Mouse (Mus musculus) CD4-positive, CD25-positive, alpha-beta regulatory T cell, adult 4 months (primary cell): ENCODE results near the gene Rnf182. TPM values are rescaled to one million over a fixed set of nuclear protein-coding genes. Genes with fewer than 3 reads are reported as not detected.

Experiments
- ATAC-seq: one replicate; pipeline ENCODE4 v1.8.0; 2017
- polyA plus RNA-seq, 2 experiments: library from polyadenylated mRNA; unstranded; fragments of 100-300 nt; shearing (Covaris generic); gene quantifications; one replicate each; pipeline ENCODE4 v1.2.1; 2017

The Rnf182 gene
- polyA plus RNA-seq, 2 experiments from 2014 or later: not detected

DNA sequence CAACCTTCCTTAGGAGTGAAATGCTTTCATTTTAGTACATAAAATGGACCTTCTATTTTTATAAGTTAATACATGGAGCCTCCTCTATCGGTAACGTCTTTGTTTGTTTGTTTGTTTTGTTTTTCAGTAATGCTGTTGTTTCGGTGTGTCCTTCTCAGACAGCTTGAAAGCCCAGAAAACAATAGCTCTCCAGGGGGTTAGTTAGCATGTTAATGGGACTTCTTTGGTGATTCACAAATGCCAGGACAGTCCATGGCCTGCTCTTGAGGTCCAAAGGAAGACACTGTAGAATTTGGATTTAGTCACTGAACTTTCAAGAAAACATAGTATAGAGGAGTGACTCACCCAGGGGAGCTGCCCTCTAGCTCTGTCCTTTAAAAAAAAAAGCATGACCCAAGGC is 843 bp upstream of the Rnf182 start:
- ATAC-seq: no peak

DNA sequence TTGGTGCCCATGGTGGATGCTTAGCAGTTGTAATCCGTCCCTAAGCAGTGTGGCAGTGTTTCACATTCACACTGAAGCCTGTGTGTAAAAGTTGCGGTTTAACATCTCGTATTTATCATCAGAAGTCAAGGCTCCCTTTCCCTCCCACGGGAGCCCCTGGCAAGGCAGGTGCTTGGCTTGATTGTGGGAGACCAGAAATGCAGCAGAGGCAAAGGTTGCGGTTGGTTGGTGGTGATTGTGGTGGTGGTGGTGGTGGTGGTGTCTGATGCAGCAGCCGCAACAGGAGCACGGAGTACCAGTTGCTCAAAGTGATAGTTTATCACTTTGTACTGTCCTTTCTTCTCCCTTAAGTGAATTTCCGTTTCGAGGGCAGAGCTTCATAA is 325 bp upstream of the Rnf182 start:
- ATAC-seq: peak; percentile 34

GRCm38 (mm10) chr13:43616551-43616950 is 1.0 kb downstream of the Rnf182 start:
- ATAC-seq: no peak

DNA sequence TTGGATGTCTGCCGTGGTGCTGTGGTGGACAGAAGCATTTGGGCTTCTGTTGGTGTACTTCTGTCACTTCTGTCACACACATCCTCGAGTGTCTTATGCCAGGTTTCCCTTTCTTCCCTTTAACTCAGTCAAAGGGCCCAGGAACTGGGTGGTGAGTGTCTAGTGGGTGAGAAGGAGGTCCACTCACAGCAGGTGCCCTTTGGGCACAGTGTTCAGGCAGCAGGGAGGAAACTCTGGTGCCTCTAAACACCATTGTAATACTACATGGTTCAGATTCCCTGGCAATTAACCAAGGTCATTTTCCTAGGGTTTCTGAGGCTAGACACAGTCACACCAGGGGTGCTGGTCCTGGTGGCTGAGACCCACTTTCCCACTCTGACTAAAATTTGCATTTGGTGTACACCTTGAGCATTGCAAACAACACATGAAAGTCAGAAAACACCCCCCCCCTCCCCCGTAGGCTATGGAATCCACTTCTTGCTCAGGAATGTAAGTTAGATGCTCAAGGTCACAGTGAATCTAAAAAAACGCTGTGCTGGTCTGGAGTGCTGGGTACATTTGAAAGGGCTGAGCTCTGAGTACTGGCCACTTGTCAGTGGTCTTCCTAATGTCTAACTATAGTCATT is 4.2 kb downstream of the Rnf182 start:
- ATAC-seq: no peak

DNA sequence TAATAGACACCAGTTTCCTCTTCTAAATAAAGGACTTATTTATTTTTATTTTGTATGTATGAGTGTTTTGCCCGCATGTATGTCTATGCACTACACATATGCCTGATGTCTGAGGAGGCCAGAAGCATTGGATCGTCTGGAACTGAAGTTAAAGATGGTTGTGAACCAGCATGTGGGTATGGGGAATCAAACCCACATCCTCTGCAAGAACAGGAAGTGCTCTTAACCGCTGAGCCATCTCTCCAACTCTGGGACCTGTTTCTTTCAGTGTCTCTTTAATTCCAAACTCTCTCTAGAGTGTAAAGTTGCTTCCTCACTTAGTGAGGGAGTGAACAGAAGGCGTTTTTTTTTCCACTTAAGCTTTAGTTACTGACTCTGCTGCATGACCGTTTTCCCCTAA is 12.4 kb downstream of the Rnf182 start:
- ATAC-seq: peak; percentile 68

DNA sequence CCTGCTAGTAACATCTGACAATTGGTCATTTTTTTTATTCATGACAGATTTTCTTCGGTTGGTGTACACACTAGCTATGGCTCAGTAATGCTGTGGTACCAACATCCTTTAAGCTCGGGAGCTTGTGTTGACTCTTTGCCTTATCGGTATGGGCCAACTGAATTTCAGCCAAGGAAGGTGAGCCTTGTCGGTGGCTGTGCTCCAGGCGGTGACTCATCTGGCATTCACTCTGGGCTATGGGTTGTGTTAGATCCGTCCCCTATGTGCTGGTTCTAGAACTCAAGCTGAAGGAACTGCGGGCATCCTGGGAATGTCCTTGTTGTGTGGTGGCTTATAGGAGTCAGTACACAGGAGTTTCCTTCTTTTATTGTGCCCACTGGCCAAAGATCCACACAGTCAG is 14.3 kb downstream of the Rnf182 start:
- no peak for ATAC-seq

GRCm38 (mm10) chr13:43631266-43631665 is 15.8 kb downstream of the Rnf182 start:
- no peak for ATAC-seq

DNA sequence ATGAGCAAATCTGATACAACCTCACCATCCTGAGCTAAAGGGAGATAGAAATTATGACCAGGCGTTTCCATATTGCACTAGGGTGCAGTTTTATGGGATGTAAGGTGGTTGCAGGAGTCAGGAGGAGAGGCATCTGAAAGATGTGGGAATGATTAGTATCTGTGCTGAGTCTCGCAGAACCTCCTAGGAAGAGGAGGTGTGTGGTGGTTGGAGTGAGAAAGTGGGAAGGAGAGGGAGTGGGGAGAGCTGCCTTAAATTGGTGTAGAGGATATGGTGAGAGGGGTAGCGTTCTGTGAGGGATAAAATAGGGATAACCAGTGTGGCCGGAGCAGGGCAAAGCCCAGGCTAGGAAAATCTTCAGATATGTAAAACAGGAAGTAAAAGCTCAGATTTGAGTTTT is 17.5 kb downstream of the Rnf182 start:
- ATAC-seq: no peak

GRCm38 (mm10) chr13:43637720-43638119 is 22.2 kb downstream of the Rnf182 start:
- no peak for ATAC-seq

DNA sequence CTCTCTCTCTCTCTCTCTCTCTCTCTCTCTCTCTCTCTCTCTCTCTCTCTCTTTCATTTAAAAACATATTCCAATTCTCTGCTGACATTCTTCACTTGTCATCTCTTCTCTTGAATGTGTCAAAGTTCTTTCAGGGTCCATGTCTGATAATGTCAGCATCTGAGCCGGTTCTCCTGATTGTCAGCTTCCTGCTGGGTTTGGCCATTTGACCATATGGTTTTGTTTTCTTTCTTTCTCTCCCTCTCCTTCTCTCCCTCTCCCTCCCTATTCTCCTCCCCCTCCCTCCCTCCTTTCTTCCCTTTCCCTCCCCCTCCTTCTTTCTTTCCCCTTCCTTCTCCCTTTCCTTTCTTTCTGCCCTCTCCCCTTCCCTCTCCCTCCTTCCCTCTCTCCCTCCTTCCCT is 29.5 kb downstream of the Rnf182 start:
- no peak for ATAC-seq

GRCm38 (mm10) chr13:43648556-43648955 is 33.0 kb downstream of the Rnf182 start:
- no peak for ATAC-seq

GRCm38 (mm10) chr13:43651277-43651676 is 35.8 kb downstream of the Rnf182 start:
- no peak for ATAC-seq

GRCm38 (mm10) chr13:43654091-43654490 is 38.6 kb downstream of the Rnf182 start:
- ATAC-seq: no peak

GRCm38 (mm10) chr13:43663225-43663624 is 47.7 kb downstream of the Rnf182 start:
- no peak for ATAC-seq

DNA sequence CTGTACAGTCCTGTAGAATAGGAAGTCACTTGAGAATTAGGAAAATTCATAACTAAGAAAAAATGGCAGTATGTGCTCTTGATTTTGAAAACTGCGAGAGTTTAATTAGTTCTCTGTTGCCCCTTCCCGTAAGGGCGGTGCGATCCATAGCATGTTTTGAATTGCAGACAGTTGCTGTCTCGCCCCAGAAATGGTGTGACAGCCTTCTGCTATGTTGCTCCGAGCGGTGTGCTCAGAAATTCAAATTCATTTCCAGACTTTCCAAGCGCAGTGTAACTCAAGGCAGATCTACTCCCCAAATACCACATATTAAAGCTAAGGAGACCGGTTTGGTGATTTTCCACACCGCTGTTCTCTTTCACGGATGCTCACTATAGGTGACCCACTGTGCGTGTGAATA is 50.6 kb downstream of the Rnf182 start:
- ATAC-seq: no peak

DNA sequence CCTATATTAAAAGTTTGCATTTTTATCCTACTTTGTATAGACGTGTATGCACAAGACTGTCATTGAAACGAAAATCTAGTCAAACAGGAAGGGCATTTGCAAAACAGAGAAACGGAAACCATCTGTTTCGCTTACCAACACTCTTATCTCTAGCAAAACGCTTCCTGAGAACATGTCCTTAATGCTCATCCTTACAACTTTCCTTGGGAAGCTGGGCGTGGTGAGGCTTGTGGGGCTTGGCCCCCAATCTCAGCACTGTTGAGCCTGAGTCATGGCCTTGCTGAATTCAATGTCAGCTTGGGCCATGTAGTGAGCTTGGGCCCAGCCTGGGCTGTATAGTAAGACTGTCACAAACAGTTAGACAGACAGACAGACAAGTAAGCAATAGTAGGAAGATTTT is 51.4 kb downstream of the Rnf182 start:
- ATAC-seq: no peak

- no peak for ATAC-seq
Measured at GRCm38 (mm10) chr13:43677159-43677882, 61.8 kb downstream of the Rnf182 start.

DNA sequence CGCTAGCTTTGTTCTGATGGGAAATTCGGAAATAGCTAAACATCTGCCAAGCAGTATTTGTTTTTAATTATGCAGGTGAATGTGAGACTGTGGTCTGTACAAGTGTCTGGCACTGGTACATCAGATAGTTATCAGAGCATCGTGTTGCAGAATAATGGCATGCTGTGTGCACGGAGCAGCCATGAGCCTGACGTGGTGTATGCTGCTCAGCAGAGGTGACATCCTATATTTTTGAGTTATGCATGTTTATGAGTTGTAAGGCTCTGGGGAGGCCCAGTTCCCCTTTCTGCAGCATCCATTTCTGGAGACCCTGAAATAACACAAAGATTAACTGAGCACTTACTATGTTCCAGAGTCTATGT is 62.4 kb downstream of the Rnf182 start:
- no peak for ATAC-seq

GRCm38 (mm10) chr13:43684499-43684994 is 69.0 kb downstream of the Rnf182 start:
- ATAC-seq: no peak

DNA sequence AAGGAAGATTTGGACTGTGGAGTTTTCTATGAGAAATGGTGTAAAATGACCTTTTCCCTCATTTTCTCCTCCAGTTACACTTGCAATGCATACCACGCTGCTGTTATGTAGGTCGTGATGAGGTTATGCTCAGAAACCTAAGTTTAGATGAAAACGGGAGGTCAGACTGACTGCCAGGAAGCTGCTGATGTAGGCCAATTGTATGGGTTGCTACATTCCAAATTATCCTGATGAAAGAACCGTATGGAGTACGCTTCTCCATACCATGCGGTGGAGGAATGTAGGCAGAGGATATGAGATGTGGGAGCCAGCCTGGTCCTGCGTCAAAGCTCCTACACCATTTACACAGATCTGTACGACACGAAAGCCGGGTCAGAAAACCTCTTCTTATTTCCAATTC is 72.6 kb downstream of the Rnf182 start:
- ATAC-seq: no peak

- ATAC-seq: no peak
Measured at GRCm38 (mm10) chr13:43691755-43692154, 76.2 kb downstream of the Rnf182 start.

GRCm38 (mm10) chr13:43695521-43695920 is 80.0 kb downstream of the Rnf182 start:
- no peak for ATAC-seq

DNA sequence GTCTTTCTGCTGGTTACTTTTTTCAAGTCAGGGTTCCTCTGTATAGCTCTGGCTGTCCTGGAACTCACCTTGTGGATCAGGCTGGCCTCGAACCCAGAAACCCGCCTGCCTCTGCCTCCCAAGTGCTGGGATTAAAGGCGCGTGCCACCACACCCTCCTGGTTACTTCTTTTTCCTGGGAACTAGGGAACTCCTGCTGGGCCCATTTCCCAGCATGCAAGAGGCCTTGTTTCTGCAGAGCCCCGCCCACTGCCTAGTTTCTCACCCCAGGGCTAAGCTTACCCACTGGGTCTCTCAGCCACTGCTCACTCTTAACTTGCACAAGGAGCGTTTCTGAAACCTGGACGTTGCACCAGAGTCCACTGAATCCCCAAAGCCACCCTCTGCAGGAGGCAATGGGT is 80.5 kb downstream of the Rnf182 start:
- no peak for ATAC-seq

- ATAC-seq: no peak
Measured at GRCm38 (mm10) chr13:43698506-43698905, 83.0 kb downstream of the Rnf182 start.

DNA sequence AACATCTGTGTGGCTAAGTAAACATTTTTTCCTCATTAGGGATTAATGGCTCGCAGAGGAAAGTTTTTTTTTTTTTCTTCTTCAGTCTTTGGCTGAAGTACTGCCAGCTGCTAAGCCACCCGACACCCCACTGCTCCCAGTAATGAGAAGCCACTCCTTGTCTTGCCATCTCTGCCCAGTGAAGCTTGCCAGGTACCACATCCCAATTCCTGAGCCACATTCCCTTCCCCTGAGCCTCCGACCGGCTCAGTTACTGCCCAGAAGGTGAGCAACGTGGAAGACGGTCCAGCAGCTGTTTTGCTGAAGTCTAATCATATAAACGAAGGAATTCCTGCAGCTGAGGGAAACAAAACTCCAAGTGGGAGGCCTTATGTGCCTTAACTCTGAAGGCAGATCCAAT is 88.0 kb downstream of the Rnf182 start:
- no peak for ATAC-seq
